Mouse (Mus musculus): Measurements from ENCODE around the gene Defa17.
"Not testable (repeated sequence)": the region's sequence is repeated elsewhere in the genome, so short reads cannot be mapped to it uniquely, and the experiment has no call there.

Defa17 gene

GRCm38 (mm10) chr8:21655480-21655879 is at the start of gene Defa17:
Gene Defa17 (plus strand): TSS chr8:21655780.
- not testable (repeated sequence) for DNase-seq

- not testable (repeated sequence) for DNase-seq
Measured at GRCm38 (mm10) chr8:21617883-21618282, 37.7 kb upstream of the Defa17 start, which contains the start of gene Defa26. Gene Defa26 (plus strand): TSS chr8:21618183.

- DNase-seq = not testable (repeated sequence)
Measured at GRCm38 (mm10) chr8:21665497-21665896, 9.9 kb downstream of the Defa17 start, which contains the start of gene Defa34. Gene Defa34 (plus strand): TSS chr8:21665797.

- DNase-seq = not testable (repeated sequence)
Measured at GRCm38 (mm10) chr8:21703545-21703944, 48.0 kb downstream of the Defa17 start, which contains the start of gene AY761184. Gene AY761184 (minus strand): TSS chr8:21703645.
